Mouse (Mus musculus): ENCODE results near the gene Slc2a12. TPM values are rescaled to one million over a fixed set of nuclear protein-coding genes. Genes with fewer than 3 reads are reported as not detected.

Gene Slc2a12
- total RNA-seq, 2 experiments from 2014 or later: 4.0 to 13.4 TPM

- DNase-seq (ENCODE audit: low spot score in 2 of 2): no peak
These were observed 14.5 kb downstream of the Slc2a12 start for GRCm38 (mm10) chr10:22659386-22659725.

DNA sequence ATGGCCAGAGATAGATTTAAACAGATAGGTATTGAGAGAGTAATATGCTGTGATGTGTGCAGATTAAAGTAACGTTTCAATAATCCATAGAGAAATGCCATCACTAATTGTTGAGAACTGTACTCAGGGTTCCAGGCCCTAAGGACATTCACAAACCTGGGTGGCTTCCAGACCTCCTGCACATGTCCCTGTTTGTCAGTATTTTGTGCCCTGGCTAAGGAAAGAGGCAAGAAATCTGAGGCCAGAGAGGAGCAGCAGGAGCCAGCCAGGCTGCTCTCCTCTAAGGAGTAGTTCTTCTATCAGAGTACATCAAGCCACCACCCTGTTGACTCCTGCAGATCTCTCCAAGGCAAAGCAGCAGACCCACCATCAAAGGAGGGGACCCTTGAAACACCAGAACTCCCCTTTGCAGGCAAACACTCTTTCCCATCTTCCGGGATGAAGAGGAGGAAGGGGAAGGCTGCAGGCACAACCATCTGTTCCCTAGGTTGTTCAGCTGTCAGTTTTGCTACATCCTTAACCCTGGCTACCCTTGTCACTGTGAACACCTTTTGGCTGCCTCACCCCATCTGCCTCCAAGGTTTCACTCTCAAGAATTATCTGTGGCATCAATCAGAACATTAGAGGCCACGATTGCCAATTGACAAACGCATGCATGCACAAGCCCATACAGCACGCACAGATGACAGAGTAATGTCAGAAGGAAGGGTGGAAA is 15.6 kb downstream of the Slc2a12 start:
- no peak for DNase-seq (ENCODE audit: low spot score in 2 of 2)

DNA sequence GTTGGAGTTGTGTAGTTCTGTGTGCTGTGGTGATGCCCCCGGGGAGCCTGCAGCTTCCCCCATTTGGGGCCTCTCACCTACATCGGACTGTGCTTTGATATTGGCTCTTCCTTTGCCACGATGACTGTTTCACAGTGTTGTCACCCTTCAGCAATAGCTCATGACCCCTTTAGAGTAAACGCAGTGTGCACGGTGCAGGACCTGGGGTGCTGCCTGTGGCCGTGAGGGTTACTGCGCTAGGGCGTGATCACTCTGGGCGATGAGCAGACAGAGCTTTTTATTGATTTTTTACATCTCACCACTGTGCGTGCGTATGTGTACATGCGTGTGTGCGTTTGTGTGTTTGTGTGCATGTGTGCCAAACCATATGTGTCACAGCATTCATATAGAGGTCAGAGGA is 23.7 kb downstream of the Slc2a12 start:
- DNase-seq (ENCODE audit: low spot score in 2 of 2): no peak

- no peak for DNase-seq (ENCODE audit: low spot score in 2 of 2)
These were observed 29.4 kb downstream of the Slc2a12 start for GRCm38 (mm10) chr10:22674176-22674575.

DNA sequence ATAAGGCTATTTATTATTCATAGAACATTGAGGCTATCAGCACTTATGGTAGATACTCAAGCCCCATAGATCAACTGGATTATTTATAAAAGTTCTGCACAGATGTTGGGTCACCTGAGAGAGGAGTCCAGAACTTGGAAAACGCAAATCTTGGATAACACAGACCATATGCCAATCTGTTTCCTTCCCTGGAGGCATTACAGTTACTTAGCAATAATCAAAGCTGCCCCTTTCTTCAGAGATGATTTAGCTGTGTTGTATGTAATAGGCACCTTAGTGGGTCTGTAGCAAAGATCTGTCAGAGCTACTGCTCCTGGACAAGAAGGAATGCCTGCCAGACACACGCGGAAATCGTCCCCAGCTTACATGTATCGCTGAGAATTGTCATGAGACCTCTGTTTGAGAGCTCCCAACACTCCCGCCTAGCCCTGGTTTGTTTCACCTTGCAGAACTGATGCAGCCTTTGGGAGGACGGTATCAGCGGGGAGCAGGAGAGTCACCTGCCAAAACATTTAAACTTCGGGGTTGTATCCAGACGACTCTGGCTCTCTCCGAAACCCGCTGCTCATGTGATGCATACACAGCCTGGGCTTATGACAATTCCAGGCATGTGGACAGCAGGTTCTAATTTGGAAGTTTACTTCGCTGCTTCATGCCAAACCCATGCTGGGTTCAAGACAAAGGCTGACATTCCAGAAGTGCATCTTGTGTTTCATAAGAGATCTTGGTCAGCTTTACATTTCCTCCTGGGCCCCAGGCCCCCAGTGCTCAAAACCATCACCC is 31.2 kb downstream of the Slc2a12 start:
- DNase-seq (ENCODE audit: low spot score in 2 of 2): no peak

- no peak for DNase-seq (ENCODE audit: low spot score in 2 of 2)
These were observed 51.4 kb downstream of the Slc2a12 start for GRCm38 (mm10) chr10:22696236-22696635.

GRCm38 (mm10) chr10:22696864-22697263 is 52.1 kb downstream of the Slc2a12 start:
- DNase-seq (ENCODE audit: low spot score in 2 of 2): no peak

- no peak for DNase-seq (ENCODE audit: low spot score in 2 of 2)
These were observed 53.5 kb downstream of the Slc2a12 start for GRCm38 (mm10) chr10:22698158-22698953.

DNA sequence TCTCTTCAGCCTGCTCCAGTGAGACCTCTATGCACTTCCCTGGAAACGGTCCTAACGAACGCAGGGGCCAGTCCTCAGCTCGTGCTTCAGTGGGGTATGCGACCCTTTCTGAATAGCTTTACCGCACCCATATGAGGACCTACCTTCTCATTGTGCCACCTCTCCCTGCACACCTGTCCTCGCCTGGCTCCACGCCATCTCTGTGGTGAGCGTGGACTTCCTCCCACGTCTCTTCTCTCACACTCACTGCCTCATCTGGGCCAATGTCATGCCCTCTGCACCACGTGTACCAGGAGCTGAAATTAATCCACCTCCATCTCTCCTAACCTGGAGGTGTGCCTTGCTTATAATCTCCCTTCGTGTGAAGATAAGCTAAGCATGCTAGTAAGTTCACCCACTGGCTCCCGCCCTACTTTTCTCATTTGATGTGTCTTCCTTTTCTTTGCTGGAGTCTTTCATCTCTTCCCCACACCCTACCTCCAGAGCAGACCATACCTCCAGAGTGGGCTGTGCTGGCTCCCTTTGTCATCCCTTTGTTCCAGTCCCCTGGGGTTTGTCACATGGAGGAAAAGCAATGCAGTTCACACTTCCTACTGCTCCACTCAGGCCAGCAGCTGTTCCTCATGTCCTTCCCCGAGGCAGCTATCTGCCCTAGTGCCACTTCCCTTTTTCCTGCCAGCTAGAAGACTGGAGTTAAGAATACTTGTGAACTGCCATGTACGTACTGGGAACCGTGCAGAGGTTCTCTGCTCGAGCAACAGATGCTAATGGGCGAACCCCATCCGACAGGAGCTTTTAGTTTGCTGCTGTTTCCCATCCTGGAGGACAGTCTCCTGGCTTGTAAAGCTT is 54.9 kb downstream of the Slc2a12 start:
- DNase-seq (ENCODE audit: low spot score in 2 of 2): no peak

GRCm38 (mm10) chr10:22700773-22701172 is 56.0 kb downstream of the Slc2a12 start:
- no peak for DNase-seq (ENCODE audit: low spot score in 2 of 2)

GRCm38 (mm10) chr10:22701485-22702315 is 56.9 kb downstream of the Slc2a12 start:
- peak in 1 of 2 experiments; percentile 47 for DNase-seq (ENCODE audit: low spot score in 2 of 2)

DNA sequence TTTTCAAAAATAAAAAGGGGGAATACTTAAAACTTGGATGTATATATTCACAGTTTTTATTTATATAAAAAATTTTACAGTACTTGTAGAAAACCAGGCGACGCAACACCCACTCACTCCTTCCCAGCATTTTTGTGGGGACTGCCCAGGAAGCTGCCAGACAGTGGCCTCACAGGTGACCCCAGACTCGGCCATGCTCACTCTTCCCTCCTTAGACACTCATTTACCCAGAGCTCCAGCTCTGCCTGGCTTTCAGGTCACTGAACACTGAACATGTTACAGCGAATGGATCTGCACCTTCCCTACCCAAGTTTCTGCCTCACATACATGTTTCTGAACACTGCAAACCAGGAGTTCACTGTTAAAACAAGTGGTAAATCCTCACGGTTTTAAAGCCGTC is 59.0 kb downstream of the Slc2a12 start:
- no peak for DNase-seq (ENCODE audit: low spot score in 2 of 2)

GRCm38 (mm10) chr10:22708190-22708843 is 63.5 kb downstream of the Slc2a12 start:
- DNase-seq (ENCODE audit: low spot score in 2 of 2): no peak

- no peak for DNase-seq (ENCODE audit: low spot score in 2 of 2)
These were observed 65.5 kb downstream of the Slc2a12 start for GRCm38 (mm10) chr10:22710173-22710777.

DNA sequence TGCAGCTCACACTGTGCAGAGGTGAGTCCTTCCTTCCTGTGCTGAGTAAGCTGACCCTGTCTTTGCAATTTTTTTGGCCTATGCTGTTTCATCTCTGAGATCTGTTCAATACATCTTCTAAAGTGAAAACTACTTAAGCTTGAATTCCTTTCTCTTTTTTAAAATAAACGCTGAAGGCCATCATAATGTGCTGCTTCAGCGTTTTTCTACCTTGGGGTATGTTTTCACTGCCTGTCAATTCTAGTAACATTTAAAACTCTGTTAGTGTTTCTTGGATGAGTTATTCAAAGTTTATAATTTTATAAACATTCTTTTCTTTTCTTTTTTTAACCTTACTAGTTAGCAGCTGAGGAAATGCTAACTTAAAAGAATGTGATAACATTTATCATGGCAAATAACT is 68.1 kb downstream of the Slc2a12 start:
- DNase-seq (ENCODE audit: low spot score in 2 of 2): no peak

DNA sequence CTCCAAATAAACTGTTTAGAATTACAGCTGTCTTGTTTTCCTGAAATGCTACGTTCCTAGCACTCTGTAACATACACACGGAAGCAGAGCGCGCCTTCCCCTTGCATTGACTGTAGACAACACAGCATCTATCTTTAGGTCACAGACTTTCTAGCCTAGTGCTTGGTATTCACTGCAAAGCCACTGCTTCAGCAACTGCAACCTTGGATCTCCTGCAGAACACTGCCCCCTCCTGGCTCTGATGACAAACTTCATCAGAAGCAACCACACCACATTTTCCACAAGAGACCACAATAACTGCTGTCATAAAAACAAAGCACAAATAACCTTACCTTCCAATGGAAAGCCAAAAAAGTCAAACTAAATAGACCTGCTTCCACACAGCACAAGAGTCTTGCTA is 69.7 kb downstream of the Slc2a12 start:
- DNase-seq (ENCODE audit: low spot score in 2 of 2): peak; percentile 46 to 72

DNA sequence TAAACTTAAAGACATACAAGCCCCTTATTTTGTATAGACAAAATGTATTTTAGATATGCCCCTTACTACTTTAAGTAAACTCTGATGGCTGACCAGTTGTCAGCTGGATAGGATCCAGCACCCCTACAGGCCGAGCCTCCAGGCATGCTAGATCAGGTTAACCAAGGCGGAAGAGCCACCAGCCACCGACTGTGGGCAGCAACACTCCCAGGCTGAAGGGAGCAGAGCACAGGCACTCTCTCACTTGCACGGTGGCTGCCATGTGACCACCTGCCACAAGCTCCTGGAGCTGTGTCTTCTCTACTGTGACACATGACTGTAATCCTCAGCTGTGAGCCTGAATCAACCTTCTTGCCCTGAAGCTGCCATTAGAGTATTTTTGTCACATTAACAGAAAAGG is 73.7 kb downstream of the Slc2a12 start:
- no peak for DNase-seq (ENCODE audit: low spot score in 2 of 2)

DNA sequence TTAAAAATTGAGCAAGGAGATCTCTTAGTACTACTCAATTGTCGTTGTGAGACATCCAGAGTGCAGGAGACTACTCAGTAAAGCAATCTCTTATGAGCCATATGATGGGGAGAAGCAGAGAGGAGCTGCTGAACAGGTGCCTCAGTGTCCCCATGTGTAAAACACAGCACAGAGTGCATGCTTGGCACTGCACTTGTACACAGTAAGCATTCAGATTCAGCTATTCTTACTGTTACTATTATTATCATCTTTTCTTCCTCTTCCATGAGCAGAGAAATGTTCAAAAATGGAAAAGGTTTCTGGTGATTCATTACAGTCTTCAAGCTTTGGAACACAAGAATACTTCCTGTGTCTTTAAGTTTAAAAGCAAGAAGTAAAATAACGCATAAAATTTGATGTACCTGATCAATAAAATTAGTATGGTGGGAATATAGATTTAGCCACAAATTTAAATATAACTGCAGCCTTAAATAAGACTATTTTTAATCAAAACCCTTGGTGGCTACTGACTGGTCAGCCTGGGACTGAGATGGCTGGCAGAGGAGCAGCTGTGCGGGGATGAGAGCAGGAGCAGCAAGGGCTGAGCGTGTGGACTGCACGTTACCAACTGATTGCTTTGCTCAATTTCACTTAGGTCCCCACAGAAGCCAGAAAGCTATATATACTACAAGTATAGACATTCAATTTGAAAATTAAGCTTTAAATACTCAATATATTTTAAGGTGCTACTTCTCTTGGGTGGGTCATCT is 76.1 kb downstream of the Slc2a12 start:
- no peak for DNase-seq (ENCODE audit: low spot score in 2 of 2)
